Mouse (Mus musculus): ENCODE results near the gene Angel2.
"Not testable (repeated sequence)": the region's sequence is repeated elsewhere in the genome, so short reads cannot be mapped to it uniquely, and the experiment has no call there.

Angel2 gene

DNA sequence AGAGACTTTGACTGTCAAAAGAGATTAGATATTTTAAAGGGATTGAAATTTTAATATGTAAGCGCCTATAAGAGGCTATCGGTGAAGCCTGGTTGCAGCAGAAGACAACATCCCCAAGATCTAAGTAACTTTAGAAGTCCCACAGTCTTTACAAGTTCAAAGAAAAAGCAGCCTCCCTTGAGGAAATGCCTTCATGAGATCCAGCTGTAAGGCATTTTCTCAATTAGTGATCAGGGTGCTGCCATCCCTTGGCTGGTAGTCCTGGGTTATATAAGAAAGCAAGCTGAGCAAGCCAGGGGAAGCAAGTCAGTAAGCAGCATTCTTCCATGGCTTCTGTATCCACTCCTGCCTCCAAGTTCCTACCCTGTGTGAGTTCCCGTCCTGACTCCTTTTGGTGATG lies at the start of gene Angel2:
Gene Angel2, plus strand, starts transcription at position 301 of the 400 bp plus-strand sequence.
- DNase-seq = not testable (repeated sequence)

DNA sequence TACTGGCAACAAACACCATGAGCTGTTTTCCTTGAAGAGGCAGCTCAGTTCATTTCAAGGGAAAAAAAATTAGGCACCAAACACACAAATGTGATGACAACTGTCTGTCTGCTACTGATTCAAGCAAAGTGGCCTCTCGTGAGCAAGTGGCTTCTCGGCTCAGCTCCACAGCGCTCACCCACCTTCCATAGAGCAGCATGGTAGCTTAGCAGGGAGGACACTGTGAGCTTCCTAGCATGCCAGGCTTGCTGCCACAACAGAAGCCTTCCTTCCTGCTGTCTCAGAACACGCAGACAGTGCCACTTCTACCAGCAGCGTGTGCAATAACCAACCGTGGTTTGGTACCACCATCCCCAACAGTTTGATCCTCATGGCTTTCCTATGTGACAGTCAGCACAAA lies 49.2 kb upstream of the Angel2 start:
- no peak for DNase-seq

DNA sequence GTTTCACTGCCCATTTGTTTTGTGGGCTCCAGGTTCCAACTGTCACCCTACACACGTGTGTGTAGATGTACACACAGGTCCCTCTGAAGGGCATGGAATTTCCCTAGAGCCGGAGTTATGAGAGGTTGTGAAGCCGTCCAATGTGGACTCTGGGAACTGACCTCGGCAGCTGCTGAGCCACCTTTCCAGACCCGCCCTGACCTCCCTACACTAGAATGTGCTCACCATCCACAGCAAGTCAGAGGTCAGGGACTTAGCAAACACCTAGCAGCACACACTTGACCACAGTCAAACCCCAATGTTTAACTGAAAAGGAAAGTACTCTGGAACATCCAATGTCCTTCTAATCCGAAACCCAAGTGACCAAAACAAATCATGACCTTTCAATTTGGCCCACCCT lies 44.3 kb upstream of the Angel2 start:
- DNase-seq = no peak

DNA sequence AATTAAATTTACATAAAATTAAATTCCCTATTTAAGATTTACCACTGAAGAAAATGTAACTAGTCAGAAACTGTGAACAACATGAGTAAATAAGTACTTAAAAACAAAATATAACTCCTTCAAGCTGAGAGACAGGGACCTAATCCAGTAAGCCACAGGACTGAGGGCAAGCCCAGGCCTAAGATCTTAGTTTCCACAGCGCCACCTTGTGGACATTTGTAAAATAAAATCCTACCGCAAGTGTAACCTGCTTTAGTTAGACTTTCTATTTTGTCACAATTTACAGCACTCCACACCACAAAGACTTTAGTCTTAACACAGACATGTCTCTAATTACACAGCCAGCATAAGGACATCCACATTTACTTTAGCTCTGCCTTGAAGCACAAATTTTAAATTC lies 43.5 kb upstream of the Angel2 start:
- DNase-seq = peak; percentile 79 to 85

DNA sequence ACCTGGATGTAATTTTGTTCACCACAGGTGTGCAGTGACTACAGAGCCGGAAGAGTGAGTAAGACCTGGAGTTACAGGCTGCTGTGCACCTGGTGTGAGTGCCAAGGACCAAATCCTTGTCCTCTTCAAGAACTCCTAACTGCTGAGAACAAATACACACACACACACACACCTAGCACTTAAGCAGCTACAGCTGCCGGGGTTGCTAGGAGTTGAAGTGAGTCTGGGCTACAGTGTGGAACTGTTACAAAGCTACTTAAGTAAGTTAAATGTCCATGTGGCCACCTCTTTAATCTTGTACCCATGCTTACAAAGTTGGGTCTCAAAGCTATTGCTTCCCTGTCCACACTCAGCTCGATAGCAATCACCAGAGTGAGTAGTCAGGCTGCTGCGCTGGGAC lies 38.9 kb upstream of the Angel2 start:
- DNase-seq = no peak

DNA sequence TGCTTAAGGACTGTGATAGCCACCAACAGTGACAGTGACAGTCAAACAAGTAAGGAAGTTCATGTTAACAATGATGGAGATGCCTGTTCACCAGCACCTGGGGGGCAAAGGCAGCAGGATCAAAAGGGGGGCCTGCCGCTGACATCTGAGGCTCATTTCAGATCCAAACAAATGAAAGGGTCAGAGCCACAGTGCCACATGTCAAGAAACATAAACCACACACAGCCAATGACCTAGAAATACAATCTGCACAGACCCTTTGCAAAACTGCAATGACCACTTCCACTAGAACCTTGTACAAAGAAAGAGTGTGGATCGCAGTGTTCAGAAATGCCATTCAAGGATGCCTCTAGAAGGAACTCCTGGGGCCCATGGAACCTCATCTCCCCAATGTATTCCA lies 36.9 kb upstream of the Angel2 start:
- DNase-seq = no peak

DNA sequence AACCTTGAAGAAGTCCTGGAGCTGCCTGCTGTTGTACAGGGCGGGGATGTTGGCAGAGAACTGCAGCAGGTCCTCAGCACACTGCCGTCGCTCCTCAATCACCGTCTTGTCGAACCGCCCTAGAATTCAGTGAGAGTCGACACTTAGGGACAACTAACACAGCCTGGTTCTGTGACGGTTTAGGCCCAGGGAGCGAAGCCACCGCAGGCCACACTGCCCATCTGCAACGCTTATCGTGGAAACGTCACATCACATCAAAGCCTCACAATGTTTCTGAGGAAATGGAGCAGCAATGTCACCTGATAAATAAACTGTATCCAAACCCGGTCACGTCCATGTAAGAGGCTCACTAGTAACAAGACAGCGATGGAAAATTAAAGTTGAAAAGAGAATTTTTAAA lies 36.3 kb upstream of the Angel2 start:
- DNase-seq = no peak

DNA sequence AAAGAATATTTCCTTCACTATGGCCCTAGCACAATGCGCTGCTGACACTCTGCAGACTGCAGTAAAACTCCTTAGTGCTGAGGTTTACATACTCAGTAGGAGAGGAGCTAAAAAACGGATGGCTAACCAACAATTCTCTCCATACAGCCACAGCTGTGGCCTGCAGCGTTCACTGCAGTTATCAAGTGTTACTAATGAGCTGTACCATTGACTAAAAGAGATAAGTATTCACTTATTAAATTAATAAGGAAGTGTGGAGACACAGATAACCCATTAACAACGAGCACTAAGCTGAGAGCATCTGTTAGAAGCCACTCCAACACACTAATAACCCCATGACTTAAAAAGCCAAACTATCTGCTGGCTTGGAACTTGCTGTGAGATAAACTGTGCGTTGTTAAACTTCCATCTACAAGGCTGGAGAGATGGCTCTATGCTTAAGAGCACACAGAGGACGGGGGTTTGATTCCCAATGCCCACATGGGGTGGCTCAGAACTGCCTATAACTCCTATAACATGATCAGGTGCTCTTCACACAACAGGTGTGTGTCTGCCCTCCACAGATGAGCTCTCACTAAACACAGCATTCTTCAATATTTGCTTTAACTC lies 31.2 kb upstream of the Angel2 start:
- DNase-seq = no peak

DNA sequence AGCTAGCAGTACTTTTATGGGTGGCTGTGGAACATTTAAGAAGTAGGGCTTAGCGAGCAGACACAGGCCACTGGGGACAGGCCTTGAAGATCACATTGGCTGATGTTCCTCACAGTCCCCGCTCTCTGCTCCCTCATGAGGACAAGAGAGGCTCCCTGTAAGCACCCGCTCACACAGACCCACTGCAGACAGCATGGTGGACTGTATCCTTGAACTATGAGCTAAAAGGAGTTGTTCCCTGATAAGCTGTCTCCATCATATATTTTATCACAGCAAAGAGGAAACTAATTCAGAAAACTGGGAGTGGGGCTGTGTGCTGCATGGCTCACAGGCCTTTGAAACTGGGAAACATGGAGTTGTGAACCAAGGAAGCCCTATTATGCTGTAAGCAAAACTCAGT lies 26.7 kb upstream of the Angel2 start:
- DNase-seq = no peak

DNA sequence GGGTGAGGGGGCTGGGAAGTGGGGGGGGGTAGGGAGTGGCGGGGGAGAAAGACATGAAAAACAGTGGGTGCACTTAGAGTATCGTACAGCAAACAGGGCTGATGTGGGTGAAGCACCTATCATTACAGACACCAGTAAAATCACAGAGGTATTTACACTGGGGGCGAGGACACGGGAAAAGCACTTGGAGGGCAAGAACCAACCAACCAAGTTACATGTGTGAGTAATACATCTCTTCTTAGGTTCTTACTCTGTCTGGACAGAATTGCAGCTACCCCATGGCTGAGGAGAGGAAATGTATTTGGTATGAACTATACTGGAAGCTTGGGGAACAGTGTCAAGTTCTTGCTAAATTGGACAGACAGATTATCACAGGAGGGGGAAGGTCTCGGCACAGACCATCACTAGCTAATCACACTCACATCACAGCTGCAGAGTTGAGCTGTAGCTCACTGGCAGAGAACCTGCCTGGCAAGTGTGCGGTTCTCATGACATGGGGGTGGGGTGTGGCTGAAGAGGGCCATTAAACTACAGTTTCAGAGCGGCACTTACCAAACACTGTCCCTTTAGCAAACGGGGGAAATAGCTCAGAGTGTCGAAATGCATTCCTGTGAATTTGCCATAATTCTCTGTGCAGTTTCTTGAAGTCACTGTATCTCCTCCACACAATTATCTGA lies 25.9 kb upstream of the Angel2 start:
- DNase-seq = no peak

DNA sequence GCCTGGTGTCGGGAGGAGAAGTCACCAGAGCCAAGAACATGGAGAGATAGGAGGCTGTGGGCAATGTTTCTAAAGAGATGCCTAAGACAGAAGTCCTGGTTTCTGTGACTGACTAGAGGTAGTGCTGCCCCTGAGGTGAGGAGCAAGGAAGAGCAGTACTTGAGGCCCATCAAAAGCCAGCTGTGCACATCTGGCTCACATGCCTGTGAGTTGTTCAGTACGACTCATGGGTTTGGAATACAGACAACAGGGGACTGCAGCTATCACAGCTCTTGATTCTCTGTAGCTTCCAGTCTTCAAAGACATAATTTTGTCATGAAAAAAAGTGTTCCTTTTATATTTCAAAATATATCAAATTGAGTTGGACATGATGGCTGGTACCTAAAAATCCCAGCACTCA lies 23.8 kb upstream of the Angel2 start:
- DNase-seq = no peak

DNA sequence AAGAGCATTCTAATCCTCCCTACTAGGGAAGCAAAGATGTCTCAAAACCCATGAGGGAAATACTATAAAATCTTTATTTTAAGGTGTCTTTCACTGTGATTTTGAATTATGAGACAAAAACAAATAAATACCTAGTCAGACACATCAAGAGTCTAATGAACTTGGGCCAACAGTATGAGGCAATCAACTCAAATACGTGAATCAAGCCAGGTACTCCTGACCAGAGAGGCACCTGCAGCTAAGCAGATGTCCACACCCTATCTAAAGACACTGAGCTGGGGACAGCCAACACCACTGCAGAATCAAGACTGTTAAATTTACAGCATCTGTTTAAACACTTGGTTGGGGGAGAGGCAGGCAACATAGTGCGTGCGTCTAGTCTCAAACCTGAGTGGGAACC lies 20.8 kb upstream of the Angel2 start:
- DNase-seq = no peak

DNA sequence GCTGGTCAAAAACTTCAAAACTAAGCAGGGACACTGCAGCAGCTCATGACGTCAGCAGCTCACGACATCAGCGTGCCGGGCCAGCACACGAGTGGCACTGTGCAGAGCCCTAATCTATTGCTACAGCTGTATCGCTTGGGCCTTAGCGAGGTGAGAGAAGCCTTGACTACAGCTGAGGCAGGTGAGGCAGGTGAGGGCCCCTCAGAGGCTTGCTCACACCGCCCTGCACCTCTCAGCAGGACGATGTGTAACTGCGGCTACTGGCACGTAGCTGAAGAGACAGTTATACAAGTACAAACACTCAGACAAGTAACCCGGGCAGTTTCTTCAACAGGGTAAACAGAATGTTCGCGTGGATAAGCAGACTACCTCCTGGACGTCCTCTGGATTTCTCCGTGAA lies 20.2 kb upstream of the Angel2 start:
- no peak for DNase-seq

DNA sequence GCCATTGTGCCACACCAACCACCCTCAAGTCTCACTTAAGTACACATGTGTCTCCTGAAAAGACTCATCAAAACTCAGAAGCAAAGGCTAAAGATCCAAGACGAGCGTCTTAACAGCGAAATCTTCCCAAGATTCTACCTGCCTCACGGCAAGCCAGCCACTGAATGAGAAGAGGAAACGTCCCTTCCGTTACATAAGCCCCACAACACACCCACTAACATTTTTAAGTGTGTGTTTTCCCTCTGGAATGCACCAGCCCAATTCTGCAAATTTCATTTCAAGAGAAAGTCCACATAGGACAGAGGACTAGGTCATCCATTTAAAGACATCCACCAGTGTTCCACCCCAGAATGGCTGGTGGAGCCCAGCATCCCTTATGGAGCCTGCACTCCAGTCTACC lies 14.1 kb upstream of the Angel2 start:
- no peak for DNase-seq

DNA sequence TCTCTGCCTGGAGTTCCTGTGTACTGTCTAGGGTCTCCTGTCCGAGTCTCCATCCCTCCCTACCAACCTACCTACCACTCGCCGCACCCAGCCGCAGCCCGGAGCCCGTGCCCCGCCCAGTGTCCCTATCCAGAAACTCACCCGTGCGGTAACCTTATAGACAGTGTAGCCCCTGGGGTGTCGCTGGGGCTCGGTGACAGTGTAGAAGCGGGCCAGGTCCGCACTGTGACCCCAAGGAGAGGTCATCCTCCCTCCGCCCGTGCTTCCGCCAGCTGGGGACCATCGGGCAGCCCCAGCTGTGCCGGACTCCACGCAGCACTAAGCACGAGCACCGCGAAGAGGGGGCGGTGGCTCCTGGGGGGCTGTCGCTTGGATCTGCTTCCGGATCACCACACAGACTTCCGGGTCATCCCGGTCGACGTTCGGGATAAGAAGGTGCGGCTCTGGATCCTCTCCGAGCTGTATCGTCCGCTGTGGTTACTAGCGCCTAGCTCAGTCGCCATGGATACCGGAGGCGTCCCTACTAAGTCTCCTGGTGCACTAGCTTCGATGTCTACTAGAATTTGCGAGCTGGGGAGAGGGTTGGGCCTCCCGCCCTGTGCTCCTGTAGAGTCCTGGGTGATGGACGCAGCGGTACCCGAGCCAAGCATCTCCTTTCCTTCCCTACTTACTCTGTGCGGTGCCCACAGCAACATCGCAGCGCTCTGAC lies 13.3 kb upstream of the Angel2 start, which contains the start of gene Rps6kc1:
Gene Rps6kc1, minus strand, starts transcription at position 356 of the 709 bp plus-strand sequence.
- DNase-seq = peak; percentile 91 to 94

DNA sequence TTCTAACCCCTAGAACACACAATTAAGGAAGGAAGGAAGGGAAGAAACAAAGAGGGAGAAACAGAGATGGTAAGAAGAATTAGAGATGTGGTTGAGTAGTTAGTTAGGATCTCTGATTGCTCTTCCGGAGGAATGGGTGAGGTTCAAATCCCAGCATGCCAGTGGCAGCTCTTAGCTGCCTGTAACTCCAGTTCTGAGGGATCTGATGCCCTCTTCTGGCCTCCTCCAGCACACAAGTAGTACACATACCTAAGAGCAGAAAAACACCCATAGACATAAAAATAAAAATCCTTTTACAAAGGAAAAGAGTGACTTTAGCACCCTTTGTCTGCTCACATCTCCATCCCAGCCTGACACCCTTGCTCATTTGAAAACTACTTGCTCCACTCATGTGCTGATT lies 12.3 kb upstream of the Angel2 start:
- no peak for DNase-seq

DNA sequence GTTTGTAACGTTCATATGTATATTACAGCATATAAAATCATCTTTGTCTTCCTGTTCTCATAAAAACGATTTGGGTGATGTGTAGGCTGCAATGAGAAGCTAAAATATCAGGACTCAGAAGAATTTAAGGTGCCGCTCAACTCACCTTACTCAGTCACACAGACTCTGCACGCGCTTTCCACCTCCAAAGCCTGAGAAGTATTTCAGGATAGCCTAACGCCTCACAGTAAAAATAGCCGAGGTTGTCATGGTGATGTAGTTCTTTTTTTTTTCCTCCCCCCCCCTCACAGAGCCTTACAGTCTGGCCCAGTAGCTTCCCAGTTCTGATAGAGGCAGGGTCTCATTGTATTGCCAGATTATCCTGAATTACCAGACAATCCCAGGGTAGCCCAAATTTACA lies 6.0 kb upstream of the Angel2 start:
- no peak for DNase-seq

DNA sequence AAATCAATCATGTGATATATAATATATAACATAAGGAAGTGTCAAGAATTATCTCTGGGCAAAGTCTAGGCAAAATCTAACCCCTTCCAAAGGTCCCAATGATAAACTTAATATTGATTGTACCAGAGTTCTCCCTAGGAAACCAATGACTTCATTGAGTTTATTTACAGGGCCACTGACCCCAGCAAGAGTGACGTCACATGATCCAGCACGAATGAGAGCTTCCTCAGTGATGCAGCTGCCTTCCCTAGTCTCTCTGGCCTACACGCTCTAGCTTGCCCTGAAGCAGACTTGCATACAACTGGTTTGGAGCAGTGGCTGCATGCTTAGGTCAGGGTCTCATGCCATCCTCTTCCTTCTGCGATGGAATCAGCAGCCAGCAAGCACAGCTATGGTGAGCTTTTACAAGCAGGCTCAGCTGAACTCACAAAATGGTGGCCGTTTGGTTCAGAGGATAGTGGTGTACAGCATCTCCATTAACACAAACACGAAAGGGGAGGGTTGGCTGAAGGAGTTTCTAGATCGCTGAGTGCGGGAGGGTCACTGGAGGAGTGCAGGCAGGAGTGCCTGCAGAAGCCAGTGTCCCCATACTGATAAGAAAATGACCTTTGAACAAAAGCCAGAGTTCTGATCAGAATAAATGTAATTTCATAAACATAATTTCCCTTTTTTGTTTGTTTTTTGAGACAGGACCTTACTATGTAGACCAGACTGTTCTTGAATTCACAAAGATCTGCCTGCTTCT lies 5.0 kb upstream of the Angel2 start:
- no peak for DNase-seq

DNA sequence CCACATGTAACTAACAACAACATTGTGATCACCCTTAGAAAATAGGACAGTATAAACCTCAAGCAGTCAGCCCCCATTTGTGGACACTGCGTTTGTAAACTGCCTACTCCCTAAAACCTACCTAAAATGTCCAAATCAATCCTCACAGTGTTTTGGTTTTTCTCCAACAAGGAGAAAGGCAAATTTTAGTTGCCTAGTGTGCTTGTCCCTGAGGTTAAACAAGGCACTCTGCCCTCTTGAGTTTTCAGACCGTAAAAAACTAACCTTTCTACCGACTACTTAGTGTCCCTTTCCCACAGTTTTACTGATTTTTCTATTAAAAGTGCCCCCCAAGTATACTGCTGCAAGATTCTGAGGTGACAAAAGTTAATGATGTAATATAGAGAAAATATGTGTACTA lies 2.4 kb downstream of the Angel2 start:
- no peak for DNase-seq

DNA sequence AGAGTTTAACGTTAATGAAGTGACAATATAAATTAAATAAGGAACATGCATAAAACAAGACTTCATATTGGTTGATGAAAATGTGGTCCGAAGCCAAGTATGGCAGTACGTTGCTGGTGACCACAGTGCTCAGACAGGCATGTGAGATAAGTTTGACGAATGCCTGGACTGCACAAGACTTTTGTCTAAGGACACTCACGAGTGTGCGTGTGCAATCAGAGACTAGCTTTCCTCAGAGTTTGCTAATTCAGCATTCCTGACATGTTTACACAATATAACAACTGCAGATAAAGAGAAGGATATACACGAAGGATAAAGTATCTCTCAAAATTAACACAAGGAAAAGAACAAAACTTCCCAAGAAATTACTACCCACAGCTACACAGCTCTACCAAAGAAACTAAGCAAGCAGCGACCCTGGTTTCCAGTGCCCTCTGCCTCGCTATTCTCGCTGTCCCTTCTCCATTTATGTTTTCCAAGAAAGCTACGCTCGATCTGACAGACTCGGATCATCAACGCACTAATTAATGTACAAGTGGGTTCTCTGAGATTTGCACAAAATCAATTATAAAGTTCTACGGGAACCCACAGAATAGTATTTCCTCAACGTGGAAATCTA lies 2.9 kb downstream of the Angel2 start:
- peak in 1 of 2 experiments; percentile 40 for DNase-seq

DNA sequence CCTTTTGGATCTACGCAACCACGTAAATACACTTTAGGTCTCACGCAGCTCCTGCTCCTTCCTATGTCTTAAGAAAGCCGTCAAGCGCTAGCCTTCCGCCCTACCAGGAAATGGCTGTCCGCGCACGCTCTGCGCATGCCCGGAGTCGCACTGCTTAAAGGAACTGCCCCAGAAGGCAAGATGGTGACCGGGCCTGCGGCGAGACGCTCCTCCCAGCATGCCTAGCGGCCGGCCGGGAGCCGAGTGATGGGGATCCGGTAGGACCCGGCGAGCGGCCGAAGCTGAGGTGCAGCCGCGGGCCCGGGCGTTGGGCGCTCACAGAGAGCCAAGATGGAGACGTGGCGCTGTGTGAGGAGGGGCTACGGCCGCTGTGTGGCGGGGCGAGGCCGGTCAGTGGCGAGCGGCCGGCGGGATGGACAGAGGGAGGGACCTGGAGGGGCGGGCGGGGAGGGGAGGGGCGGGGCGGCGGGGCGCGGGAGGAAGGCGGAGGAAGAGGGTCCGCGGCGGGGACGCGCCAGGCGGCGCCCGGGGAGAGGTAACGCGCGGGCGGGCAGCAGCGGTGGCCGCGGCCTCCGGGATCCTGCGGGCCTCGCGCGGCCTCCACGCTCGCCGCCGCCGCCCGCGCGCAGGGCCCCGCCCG lies 3.6 kb downstream of the Angel2 start:
- DNase-seq = peak; percentile 98 to 99

DNA sequence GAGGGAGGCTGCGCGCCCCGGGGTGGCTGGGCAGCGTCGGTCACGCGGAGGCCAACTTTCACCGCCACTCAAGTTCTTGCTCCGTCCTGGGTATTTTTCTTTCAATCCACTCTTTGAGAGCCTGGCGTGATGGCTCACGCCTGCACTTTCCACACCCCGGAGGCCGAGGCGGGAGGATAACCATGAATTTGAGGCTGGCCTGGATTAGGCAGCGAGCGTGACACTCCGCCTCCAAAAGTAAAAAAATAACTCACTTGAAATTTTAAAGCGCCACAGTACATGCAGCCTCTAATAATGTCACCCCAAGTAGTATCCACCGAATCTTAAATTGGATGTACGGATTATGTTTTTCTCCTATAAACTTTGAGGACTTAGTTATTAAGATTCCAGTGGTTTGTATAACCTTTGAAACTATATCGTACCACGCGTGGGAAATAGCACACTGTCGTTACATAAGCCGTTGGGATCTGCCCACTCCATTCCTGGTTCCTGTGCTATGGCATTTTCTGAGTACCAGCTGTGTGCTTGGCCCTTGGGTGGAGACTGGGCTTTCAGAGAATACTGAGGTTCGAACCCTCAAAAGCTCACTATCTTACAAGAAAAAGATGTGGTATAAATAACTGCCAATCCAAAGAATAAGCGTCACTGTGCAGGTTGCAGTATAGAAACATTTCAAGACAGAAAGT lies 4.2 kb downstream of the Angel2 start:
- peak in 1 of 2 experiments; percentile 25 for DNase-seq

All from cerebellum, postnatal 10 days (tissue).